ENCODE assay signal across 20 mouse cellular contexts in genomic region chr6:108390624-108391324, GRCm38 (mm10).
DNase-seq lines count a peak whose midpoint lies in the region; ATAC-seq and TF ChIP-seq lines count a peak whose summit lies in the region.
"Had no signal": no experiment of that assay in that cellular context is flagged by ENCODE, and none has a peak within 500 bp of the region (broad histone marks: within the 10 kb centered on the region; RNA-seq: fewer than 3 reads in every experiment).

No protein-coding gene starts in this region.

- no peak for TF ChIP-seq CTCF in lung, postnatal 0 days (IDR thresholded peaks at IDR 0.05)
- no peak for TF ChIP-seq CTCF in left cerebral cortex, adult 2 months (IDR thresholded peaks at IDR 0.05)

- intact Hi-C loops in left cerebral cortex, adult 2 months (cut with DNase I): no loop called here

- peak; percentile 82 for ATAC-seq in lung, postnatal 0 days
- no peak for ATAC-seq in liver, embryonic 11.5 days (replicated peaks; ENCODE audit: low FRiP score)
- ATAC-seq in midbrain, embryonic 11.5 days (ENCODE audit: low FRiP score): no peak
- ATAC-seq: forebrain, embryonic 15.5 days; hindbrain, embryonic 16.5 days; midbrain, embryonic 15.5 days had no signal

- H3K9ac ChIP-seq in lung, postnatal 0 days (replicated peaks; ENCODE audit: low read depth): no peak overlapping the region
- H3K9ac ChIP-seq in liver, embryonic 11.5 days (ENCODE audit: low read depth, low read length): no peak overlapping the region
- H3K9ac ChIP-seq in midbrain, embryonic 11.5 days (ENCODE audit: low read length): no peak overlapping the region
- H3K9ac ChIP-seq: embryonic facial prominence, embryonic 15.5 days; forebrain, embryonic 15.5 days; limb, embryonic 13.5 days; midbrain, embryonic 15.5 days; neural tube, embryonic 13.5 days had no signal

- H3K4me3 ChIP-seq in lung, postnatal 0 days (ENCODE audit: low read depth, low read length): no peak overlapping the region
- H3K4me3 ChIP-seq in liver, embryonic 11.5 days (ENCODE audit: low read depth, low read length): no peak overlapping the region
- H3K4me3 ChIP-seq in left cerebral cortex, adult 2 months: no peak overlapping the region
- H3K4me3 ChIP-seq in embryonic facial prominence, embryonic 10.5 days: no peak overlapping the region
- H3K4me3 ChIP-seq in midbrain, embryonic 11.5 days (ENCODE audit: low read depth, low read length): no peak overlapping the region
- H3K4me3 ChIP-seq: embryonic facial prominence, embryonic 15.5 days; forebrain, embryonic 15.5 days; limb, embryonic 13.5 days; midbrain, embryonic 15.5 days; neural tube, embryonic 13.5 days had no signal

- peak; percentile 27 for DNase-seq in R1 (ENCODE audit: low read depth, low spot score)
- peak; percentile 51 for DNase-seq in adipocyte (ENCODE audit: low spot score)
- DNase-seq in heart, postnatal 4 days: peak; percentile 48
- DNase-seq in lung, postnatal 0 days (ENCODE audit: low spot score): peak; percentile 67
- no peak for DNase-seq in liver, embryonic 11.5 days (ENCODE audit: low spot score)
- DNase-seq in left cerebral cortex, adult 2 months (ENCODE audit: extremely low spot score in 1 of 2, low spot score in 2 of 2): no peak
- no peak for DNase-seq in embryonic facial prominence, embryonic 10.5 days (ENCODE audit: low spot score)
- DNase-seq in midbrain, embryonic 11.5 days (ENCODE audit: low spot score, missing footprints): no peak
- DNase-seq: adrenal gland, postnatal 14 days; cerebellum, postnatal 36 days; gastrocnemius, postnatal 14 days; retina, postnatal 1 day; thymus, postnatal 14 days had no signal

- no peak overlapping the region for H3K27ac ChIP-seq in lung, postnatal 0 days (ENCODE audit: low read length)
- no peak overlapping the region for H3K27ac ChIP-seq in liver, embryonic 11.5 days (ENCODE audit: low read depth, low read length)
- H3K27ac ChIP-seq in left cerebral cortex, adult 2 months: no peak overlapping the region
- H3K27ac ChIP-seq in embryonic facial prominence, embryonic 10.5 days (replicated peaks): no peak overlapping the region
- no peak overlapping the region for H3K27ac ChIP-seq in midbrain, embryonic 11.5 days (ENCODE audit: low read depth, low read length)
- H3K27ac ChIP-seq: embryonic facial prominence, embryonic 15.5 days; forebrain, embryonic 15.5 days; limb, embryonic 13.5 days; macrophage; midbrain, embryonic 15.5 days; neural tube, embryonic 13.5 days had no signal

- H3K27me3 ChIP-seq in lung, postnatal 0 days (replicated peaks; ENCODE audit: insufficient read depth, low read length): no peaks in the 10 kb centered on the region
- H3K27me3 ChIP-seq in liver, embryonic 11.5 days (replicated peaks; ENCODE audit: control insufficient read depth, insufficient read depth, low read length): no peaks in the 10 kb centered on the region
- H3K27me3 ChIP-seq in embryonic facial prominence, embryonic 10.5 days (replicated peaks; ENCODE audit: low read depth, poor library complexity, severe bottlenecking): no peaks in the 10 kb centered on the region
- no peaks in the 10 kb centered on the region for H3K27me3 ChIP-seq in midbrain, embryonic 11.5 days (ENCODE audit: control insufficient read depth, insufficient read depth, low read length)
- H3K27me3 ChIP-seq: embryonic facial prominence, embryonic 15.5 days; forebrain, embryonic 15.5 days; limb, embryonic 13.5 days; midbrain, embryonic 15.5 days; neural tube, embryonic 13.5 days had no signal

- TF ChIP-seq EP300 in lung, postnatal 0 days (IDR thresholded peaks at IDR 0.05): 0 out of 2 replicates have a peak, but pooled peaks have one; percentile 35

- H3K36me3 ChIP-seq in lung, postnatal 0 days (ENCODE audit: insufficient read depth, low read length): peaks cover 9% of the 10 kb centered on the region
- peaks cover 11% of the 10 kb centered on the region for H3K36me3 ChIP-seq in liver, embryonic 11.5 days (ENCODE audit: control insufficient read depth, insufficient read depth, low read length)
- peaks cover 80% of the 10 kb centered on the region for H3K36me3 ChIP-seq in embryonic facial prominence, embryonic 10.5 days (replicated peaks)
- no peaks in the 10 kb centered on the region for H3K36me3 ChIP-seq in midbrain, embryonic 11.5 days (ENCODE audit: control insufficient read depth, insufficient read depth, low read length)
- H3K36me3 ChIP-seq: midbrain, embryonic 15.5 days had no signal

- WGBS in lung, postnatal 0 days: 57% methylated on average over 6 of the region's 6 CpGs
- WGBS in liver, embryonic 11.5 days: 80% methylated on average over 6 of the region's 6 CpGs
- 84% methylated on average over 6 of the region's 6 CpGs for WGBS in embryonic facial prominence, embryonic 10.5 days
- WGBS in midbrain, embryonic 11.5 days: 88% methylated on average over 6 of the region's 6 CpGs

- no peak overlapping the region for H3K4me2 ChIP-seq in lung, postnatal 0 days (replicated peaks; ENCODE audit: low read depth, low read length)
- H3K4me2 ChIP-seq in liver, embryonic 11.5 days: no peak overlapping the region
- H3K4me2 ChIP-seq in midbrain, embryonic 11.5 days: no peak overlapping the region
- H3K4me2 ChIP-seq: embryonic facial prominence, embryonic 15.5 days; forebrain, embryonic 15.5 days; limb, embryonic 13.5 days; midbrain, embryonic 15.5 days; neural tube, embryonic 13.5 days had no signal

- H3K9me3 ChIP-seq in lung, postnatal 0 days (ENCODE audit: low read length): no peaks in the 10 kb centered on the region
- H3K9me3 ChIP-seq in liver, embryonic 11.5 days (ENCODE audit: control insufficient read depth, low read length): no peaks in the 10 kb centered on the region
- no peaks in the 10 kb centered on the region for H3K9me3 ChIP-seq in embryonic facial prominence, embryonic 10.5 days
- no peaks in the 10 kb centered on the region for H3K9me3 ChIP-seq in midbrain, embryonic 11.5 days (ENCODE audit: control insufficient read depth, low read length)
- H3K9me3 ChIP-seq: embryonic facial prominence, embryonic 15.5 days; forebrain, embryonic 15.5 days; limb, embryonic 13.5 days; midbrain, embryonic 15.5 days; neural tube, embryonic 13.5 days had no signal

- no peaks in the 10 kb centered on the region for H3K4me1 ChIP-seq in lung, postnatal 0 days (ENCODE audit: insufficient read depth, low read depth, low read length)
- no peaks in the 10 kb centered on the region for H3K4me1 ChIP-seq in liver, embryonic 11.5 days (replicated peaks; ENCODE audit: control insufficient read depth, insufficient read depth, low read length)
- H3K4me1 ChIP-seq in embryonic facial prominence, embryonic 10.5 days: no peaks in the 10 kb centered on the region
- no peaks in the 10 kb centered on the region for H3K4me1 ChIP-seq in midbrain, embryonic 11.5 days (ENCODE audit: control insufficient read depth, insufficient read depth, low read length)
- H3K4me1 ChIP-seq: embryonic facial prominence, embryonic 15.5 days; forebrain, embryonic 15.5 days; limb, embryonic 13.5 days; midbrain, embryonic 15.5 days; neural tube, embryonic 13.5 days had no signal

Comparison
In these comparisons a context has a peak if more than half of its experiments do, and no peak if none do; other contexts are left out.
1. DNase-seq: peak in R1 (single experiment), adipocyte (single experiment), heart, postnatal 4 days (single experiment) and lung, postnatal 0 days (single experiment); none in liver, embryonic 11.5 days (single experiment), left cerebral cortex, adult 2 months (0 of 2), embryonic facial prominence, embryonic 10.5 days (single experiment) and midbrain, embryonic 11.5 days (single experiment).